Mouse (Mus musculus): ENCODE results near the gene Atp11b.

Atp11b gene

GRCm38 (mm10) chr3:35779748-35780147, 25.8 kb downstream of the Atp11b start:
- peak; percentile 15 for DNase-seq (ENCODE audit: low read depth)

GRCm38 (mm10) chr3:35802040-35802439, 48.1 kb downstream of the Atp11b start:
- peak; percentile 67 for DNase-seq (ENCODE audit: low read depth)

DNA sequence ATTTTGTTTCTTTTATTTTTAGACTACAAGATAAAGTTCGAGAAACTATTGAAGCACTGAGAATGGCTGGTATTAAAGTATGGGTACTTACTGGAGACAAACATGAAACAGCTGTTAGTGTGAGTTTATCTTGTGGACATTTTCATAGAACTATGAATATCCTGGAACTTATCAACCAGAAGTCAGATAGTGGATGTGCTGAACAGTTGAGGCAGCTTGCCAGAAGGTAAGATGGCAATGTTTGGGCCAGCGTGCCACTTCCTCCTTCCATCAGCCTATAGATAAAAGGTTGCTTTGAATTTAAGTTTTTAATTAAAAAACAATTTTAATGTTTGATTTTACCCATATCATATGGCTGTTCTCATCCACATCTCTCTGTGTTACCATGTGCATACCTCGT, 66.0 kb downstream of the Atp11b start:
- DNase-seq (ENCODE audit: low read depth), result no peak

DNA sequence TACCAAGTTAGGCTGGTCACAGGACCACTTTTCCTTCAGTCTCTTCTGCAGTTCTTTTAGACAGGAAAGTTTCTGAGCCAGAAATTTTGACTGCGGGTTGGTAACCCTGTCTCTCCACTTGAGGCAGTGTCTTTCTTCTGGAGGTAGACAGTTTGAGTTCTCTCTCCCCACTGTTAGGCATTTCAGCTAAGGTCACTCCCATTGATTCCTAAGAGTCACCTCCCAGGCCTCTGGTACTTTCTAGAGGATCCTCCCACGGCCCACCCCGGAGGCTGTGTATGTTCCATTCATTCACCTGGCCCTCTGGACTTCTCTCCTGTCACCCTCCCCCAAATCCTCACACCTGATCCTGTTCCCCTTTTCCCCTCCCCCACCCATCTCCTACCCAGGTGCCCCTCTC, 68.1 kb downstream of the Atp11b start:
- DNase-seq (ENCODE audit: low read depth), result no peak

DNA sequence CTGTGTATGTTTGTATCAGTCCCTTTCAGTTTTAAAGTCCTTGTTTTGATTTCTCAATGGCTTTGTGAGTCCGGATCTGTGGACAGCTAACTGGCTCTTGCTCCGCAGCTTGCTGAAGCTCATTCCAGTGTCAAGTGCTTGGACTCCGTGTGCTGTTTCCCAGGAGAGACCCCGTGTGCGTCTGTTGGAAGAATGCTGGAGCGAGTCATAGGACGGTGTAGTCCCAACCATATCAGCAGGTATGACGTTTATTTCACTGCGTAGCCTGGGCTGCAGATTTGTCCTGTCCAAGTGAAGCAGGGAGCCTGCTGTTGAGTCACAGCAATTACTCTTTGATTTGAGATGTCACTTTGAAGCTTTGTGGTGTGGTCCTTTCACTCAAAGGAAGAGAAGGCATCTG, 95.4 kb downstream of the Atp11b start:
- DNase-seq (ENCODE audit: low read depth), result no peak

DNA sequence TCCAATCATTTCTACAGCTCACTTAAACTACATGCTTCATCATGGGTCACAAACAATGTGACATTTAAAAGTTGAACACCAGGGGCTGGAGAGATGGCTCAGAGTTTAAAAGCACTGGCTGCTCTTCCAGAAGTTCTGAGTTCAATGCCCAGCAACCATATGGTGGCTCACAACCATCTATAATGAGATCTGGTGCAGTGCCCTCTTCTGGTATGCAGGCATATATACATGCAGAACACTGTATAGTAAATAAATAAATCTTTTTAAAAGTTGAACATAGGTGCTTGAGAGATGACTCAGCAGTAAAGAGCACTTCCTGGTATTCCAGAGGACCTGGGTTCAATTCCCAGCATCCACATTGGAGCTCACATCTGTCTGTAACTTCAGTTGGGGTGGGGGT, 129.4 kb downstream of the Atp11b start:
- peak; percentile 57 for DNase-seq (ENCODE audit: low read depth)

DNA sequence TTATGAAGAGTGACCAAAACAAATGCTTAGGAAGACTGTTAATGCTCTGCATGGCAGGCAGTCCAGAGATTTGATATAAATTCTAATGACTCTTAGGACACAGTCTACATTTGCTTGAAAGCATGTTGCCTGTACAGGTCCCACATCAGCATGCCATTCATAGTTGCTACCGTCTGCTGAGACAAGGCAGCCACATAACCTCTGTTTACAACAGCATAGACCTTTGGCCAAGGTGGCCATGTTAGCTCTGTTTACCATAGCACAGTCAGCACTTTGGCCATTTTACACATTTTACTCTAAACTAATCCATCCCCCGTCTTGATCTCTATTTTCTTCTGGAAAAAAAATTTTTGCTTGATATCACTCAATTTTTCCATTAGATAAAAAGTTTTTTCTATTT, 135.6 kb downstream of the Atp11b start:
- DNase-seq (ENCODE audit: low read depth), result no peak

DNA sequence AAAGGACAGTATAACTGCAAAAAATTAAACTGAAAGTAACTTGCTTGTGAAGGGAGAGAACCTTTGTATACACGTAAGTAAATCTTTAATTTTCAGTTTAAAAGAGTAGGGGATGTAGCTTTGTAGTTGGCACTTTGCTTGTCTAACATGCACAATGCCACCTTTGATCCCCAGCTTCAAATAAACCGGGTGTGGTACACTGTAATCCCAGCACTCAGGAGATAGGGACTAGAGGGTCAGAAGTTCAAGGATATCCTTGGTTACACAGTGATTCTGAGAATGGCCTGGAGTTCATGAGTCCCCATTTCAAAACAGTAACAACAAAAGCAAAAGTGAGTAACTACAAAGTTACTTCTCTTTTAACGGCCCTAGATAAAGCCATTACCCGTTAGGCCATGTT, 137.2 kb downstream of the Atp11b start:
- no peak for DNase-seq (ENCODE audit: low read depth)

DNA sequence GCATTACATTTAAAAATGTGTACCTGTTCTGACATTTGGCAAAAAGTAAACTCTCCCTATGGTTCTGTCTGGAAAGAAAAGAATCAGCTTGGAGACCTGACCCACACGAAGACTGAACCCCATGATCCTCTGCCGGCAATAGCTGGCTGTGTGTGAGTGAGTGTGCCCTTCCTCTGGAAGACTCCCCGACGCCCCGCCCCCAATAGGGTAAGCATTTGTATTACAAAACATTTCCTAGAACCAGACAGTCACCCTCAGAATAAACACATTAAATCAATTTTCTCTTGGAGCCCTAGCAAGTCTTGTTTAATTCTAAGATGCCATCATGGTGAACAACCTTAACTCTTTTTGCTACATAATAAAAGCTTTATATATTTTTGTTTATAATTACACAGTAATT, 139.2 kb downstream of the Atp11b start:
- no peak for DNase-seq (ENCODE audit: low read depth)

- no peak for DNase-seq (ENCODE audit: low read depth)
Observed at GRCm38 (mm10) chr3:35897900-35898299, 144.0 kb downstream of the Atp11b start.

DNA sequence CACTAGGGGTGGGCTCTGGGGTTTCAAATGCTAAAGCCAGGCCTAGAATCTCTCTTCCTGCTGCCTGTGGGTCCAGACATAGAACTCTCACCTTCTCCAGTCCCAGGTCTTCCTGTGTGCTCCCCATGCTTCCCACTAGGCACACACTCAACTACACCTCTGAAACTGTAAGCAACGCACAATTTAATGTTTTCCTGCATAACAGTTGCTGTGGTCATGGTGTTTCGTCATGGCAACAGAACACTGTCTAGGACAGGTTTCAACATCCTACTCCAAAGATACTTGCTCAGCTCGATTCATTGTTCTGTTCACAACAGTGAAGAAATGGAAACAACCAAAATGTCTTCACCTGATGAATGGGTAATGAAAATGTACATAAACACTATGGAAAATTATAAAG, 145.2 kb downstream of the Atp11b start:
- DNase-seq (ENCODE audit: low read depth), result no peak

- DNase-seq (ENCODE audit: low read depth), result no peak
Observed at GRCm38 (mm10) chr3:35900555-35901204, 146.8 kb downstream of the Atp11b start.

Measured in 416B (cell line).